Mouse (Mus musculus) hindbrain, embryonic 10.5 days (tissue): ENCODE measurements around the gene Smim23. TPM values are rescaled to one million over a fixed set of nuclear protein-coding genes. Genes with fewer than 3 reads are reported as not detected.

ENCODE experiments used
- DNase-seq: peaks from one replicate; pipeline ENCODE4 v3.0.0-alpha.2; 2017; ENCODE audit warnings: low spot score
- H3K27ac ChIP-seq: fragments of 300-500 bp; sonication (generic); 2 replicates; pipeline ENCODE4 v1.5.1; 2016; ENCODE audit warnings: mild to moderate bottlenecking, moderate library complexity
- H3K27me3 ChIP-seq: fragments of 300-500 bp; sonication (generic); 2 replicates; pipeline ENCODE4 v1.6.1; 2016; ENCODE audit warnings: mild to moderate bottlenecking; ENCODE audit not compliant: poor library complexity, insufficient read depth, severe bottlenecking
- H3K36me3 ChIP-seq: fragments of 300-500 bp; sonication (generic); 2 replicates; pipeline ENCODE4 v1.6.1; 2016; ENCODE audit warnings: mild to moderate bottlenecking, moderate library complexity
- H3K4me1 ChIP-seq: fragments of 300-500 bp; sonication (generic); replicated peaks from 2 replicates; pipeline ENCODE4 v1.6.1; 2016; ENCODE audit warnings: mild to moderate bottlenecking
- H3K4me3 ChIP-seq: fragments of 300-500 bp; sonication (generic); 2 replicates; pipeline ENCODE4 v1.5.1; 2016; ENCODE audit warnings: mild to moderate bottlenecking, moderate library complexity
- H3K9me3 ChIP-seq: fragments of 300-500 bp; sonication (generic); 2 replicates; pipeline ENCODE4 v1.6.1; 2016; ENCODE audit warnings: mild to moderate bottlenecking, moderate library complexity
- WGBS: fragments of 180-500 bp; shearing (Covaris S2); methylation state at CpG from one replicate; pipeline ENCODE4 v1.1.7; 2016; 5-methylcytosine and 5-hydroxymethylcytosine counted together
- polyA plus RNA-seq: library from polyadenylated mRNA; unstranded; fragments of >200 nt; fragmentation: Nextera tagmentation; extraction: Ambion mirVana; gene quantifications from 2 replicates; pipeline ENCODE4 v1.2.1, GENCODE M21; 2016

The Smim23 gene
- not detected in 2 replicates for polyA plus RNA-seq

DNA sequence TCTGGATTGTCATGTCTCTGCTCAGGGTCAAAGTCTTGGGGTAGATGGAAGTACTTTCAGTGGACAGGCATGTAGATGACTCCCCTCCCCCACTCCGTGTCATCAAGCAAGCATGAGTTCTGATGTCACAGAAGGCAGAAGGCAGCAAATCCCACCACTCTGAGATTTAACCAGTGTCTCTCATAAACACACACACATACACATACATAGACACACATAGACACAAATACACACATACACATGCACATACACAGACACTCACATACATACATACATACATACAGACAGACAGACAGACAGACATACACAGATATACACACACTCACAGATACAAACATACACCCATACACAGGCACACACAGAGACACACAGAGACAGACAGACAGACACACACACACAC lies at the start of gene Smim23:
Gene Smim23 (minus strand): TSS at position 101 of the 400 bp plus-strand sequence.
- WGBS: 87% methylated on average over 1 of the region's 1 CpGs
- no peak for DNase-seq
- Histone ChIP-seq H3K4me3 (no peak within 1 kb of the TSS), H3K27me3 (no peaks in the 10 kb centered on the region), H3K27ac (no peak within 1 kb of the TSS), H3K9me3 (no peaks in the 10 kb centered on the region), H3K36me3 (no peaks in the 10 kb centered on the region), H3K4me1 (no peaks in the 10 kb centered on the region)

DNA sequence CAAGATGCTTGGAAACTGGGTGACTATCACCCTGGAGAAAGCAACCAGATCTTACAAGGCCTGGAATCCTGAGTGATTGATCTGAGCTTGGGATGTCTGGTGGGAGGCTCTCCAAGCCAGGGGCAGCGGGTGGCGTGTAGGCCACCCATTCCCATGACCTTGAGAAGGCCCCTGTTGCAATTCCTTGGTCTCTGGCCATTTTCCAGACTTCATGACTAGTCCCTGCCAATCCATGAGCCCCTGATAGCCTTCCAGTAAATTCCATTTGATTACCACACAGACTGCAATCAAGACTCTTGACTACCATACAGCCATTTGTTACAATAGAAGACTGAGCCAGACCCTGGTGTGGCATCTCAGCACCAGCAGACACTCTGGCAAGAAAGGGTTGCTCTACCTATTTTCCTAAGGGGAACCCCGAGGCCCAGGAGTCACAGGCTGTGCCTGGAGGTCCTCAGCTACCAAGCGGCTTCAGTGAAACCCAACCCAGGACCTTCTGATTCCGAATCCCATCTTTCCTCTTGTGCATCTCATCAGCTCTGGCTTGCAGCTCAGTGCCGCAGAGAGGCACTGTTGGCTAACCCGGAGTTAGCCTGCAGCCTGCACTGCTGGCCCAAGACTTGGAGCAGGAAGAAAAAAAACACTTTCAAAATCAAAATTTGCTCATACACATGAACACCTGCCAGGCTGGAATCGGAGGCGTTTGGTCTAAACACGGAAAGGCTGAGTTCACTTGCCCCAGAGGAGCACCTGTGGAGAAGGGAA lies 44.4 kb upstream of the Smim23 start:
- H3K27me3 ChIP-seq: no peaks in the 10 kb centered on the region
- H3K4me1 ChIP-seq: peaks cover 15% of the 10 kb centered on the region
- H3K27ac ChIP-seq: no peak overlapping the region
- WGBS: 86% methylated on average over 10 of the region's 10 CpGs
- H3K9me3 ChIP-seq: 0 out of 2 replicates have a peak, but pooled peaks cover 9% of the 10 kb centered on the region
- H3K36me3 ChIP-seq: no peaks in the 10 kb centered on the region
- no peak for DNase-seq
- H3K4me3 ChIP-seq: no peak overlapping the region

DNA sequence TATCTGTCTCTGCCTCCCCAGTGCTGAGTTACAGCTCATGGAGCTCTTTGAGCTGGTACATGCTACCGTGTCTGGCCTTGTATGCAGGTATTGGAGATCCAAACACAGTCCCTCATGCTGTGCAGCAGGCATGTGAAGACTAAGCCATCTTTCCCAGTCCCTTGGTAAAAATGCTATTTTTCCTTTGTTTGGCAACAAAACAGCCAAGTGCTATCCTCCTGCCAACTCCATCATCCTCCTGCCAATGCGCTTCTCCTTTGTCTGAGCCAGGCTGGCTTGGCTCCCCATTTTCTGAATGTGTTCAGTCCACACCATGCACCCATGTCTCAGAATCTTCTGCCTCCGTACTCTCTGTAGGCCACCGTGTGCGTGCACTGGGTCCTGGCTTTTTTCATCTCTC lies 40.2 kb upstream of the Smim23 start:
- Histone ChIP-seq H3K27ac (no peak overlapping the region), H3K27me3 (no peaks in the 10 kb centered on the region), H3K9me3 (no peaks in the 10 kb centered on the region), H3K36me3 (no peaks in the 10 kb centered on the region), H3K4me1 (peaks cover 17% of the 10 kb centered on the region), H3K4me3 (no peak overlapping the region)
- 90% methylated on average over 5 of the region's 5 CpGs for WGBS
- DNase-seq: no peak

DNA sequence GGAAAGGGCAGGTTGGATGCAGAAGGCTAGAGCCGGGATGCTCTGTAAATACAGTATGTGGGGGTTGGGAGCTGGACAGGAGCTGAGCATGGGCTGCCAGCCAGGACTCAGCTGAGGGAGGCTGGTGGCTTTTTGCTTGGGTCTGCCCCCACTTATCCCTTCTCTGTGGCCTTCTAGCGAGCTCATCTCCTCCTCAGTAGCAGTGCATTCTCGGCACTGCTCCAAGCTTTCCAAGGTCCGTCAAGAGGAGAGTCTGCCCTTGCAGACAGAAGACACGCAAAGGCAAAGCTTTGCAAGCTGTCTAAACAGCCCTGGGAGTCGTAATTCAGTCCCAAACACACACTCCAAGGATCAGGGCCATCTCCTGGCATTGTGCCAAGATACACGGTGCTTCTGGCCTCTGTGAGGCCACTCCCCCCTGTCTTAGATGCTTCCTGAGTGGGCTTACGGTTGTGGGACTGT lies 33.0 kb upstream of the Smim23 start:
- H3K9me3 ChIP-seq: no peaks in the 10 kb centered on the region
- H3K27me3 ChIP-seq: no peaks in the 10 kb centered on the region
- WGBS: 52% methylated on average over 8 of the region's 8 CpGs
- H3K4me1 ChIP-seq: peaks cover 5% of the 10 kb centered on the region
- H3K27ac ChIP-seq: no peak overlapping the region
- H3K36me3 ChIP-seq: no peaks in the 10 kb centered on the region
- H3K4me3 ChIP-seq: no peak overlapping the region
- DNase-seq: no peak

- DNase-seq: peak; percentile 16
- Histone ChIP-seq H3K27me3 (no peaks in the 10 kb centered on the region), H3K36me3 (no peaks in the 10 kb centered on the region), H3K27ac (no peak overlapping the region), H3K4me1 (peaks cover 14% of the 10 kb centered on the region), H3K4me3 (no peak overlapping the region), H3K9me3 (no peaks in the 10 kb centered on the region)
- 76% methylated on average over 20 of the region's 20 CpGs for WGBS
These were observed 22.3 kb upstream of the Smim23 start for GRCm38 (mm10) chr11:32846682-32847222.

DNA sequence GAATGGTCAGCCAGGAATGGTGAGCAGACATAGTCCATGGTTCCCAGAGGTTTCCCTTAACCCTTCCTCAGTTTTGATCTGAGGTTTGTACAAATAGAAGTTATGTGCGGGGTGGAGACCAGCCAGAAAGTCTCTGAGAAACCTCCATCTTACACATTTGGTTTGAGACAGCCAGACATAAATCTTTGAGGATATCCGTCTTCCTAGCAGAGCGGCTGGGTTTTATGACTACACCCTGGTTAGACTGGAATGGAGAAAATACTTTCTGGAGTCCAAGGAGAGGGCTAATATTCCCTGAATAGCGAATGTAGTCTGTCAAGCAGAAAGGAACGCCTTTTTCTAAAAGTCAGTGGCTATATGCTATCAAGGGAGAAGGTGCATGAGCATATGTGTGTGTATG lies 16.8 kb upstream of the Smim23 start:
- H3K4me3 ChIP-seq: no peak overlapping the region
- WGBS: 89% methylated on average over 5 of the region's 5 CpGs
- no peaks in the 10 kb centered on the region for H3K36me3 ChIP-seq
- H3K4me1 ChIP-seq: 0 out of 2 replicates have a peak, but pooled peaks cover 3% of the 10 kb centered on the region
- H3K27me3 ChIP-seq: no peaks in the 10 kb centered on the region
- DNase-seq: no peak
- H3K9me3 ChIP-seq: no peaks in the 10 kb centered on the region
- no peak overlapping the region for H3K27ac ChIP-seq

GRCm38 (mm10) chr11:32840256-32840655 lies 15.9 kb upstream of the Smim23 start:
- Histone ChIP-seq H3K4me3 (no peak overlapping the region), H3K27ac (no peak overlapping the region), H3K36me3 (no peaks in the 10 kb centered on the region), H3K9me3 (no peaks in the 10 kb centered on the region), H3K4me1 (peaks cover 4% of the 10 kb centered on the region), H3K27me3 (no peaks in the 10 kb centered on the region)
- no peak for DNase-seq
- 83% methylated on average over 9 of the region's 9 CpGs for WGBS

GRCm38 (mm10) chr11:32835022-32835421 lies 10.6 kb upstream of the Smim23 start:
- Histone ChIP-seq H3K4me1 (peaks cover 14% of the 10 kb centered on the region), H3K4me3 (no peak overlapping the region), H3K27me3 (no peaks in the 10 kb centered on the region), H3K9me3 (no peaks in the 10 kb centered on the region), H3K36me3 (no peaks in the 10 kb centered on the region), H3K27ac (no peak overlapping the region)
- WGBS: 23% methylated on average over 8 of the region's 8 CpGs
- no peak for DNase-seq

DNA sequence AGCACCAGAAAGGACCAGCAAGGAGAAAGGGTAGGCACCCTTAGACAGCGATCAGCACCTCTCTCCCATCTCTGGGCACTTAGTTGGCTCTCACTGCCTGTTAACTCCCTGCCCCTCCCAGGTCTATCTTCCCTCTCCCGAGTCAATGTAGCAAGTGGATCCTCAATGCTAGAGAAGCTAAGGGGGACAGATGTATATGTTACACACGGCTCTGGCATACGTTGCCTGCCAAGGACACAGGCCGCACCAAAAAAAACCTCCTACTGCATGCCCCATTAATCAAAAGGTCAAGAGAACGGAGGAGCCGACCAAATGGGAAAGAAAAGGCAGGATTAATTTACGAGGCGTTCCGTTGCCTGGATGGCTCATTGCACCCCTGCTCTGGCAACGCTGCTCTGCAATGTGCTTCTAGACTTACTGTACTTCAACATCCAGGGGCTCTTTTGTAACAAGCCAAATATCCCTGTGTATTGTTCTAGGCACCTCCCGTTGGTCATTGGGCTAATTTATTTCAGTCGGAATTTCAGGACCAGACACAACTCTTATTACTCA lies 10.0 kb upstream of the Smim23 start:
- H3K4me3 ChIP-seq: no peak overlapping the region
- DNase-seq: no peak
- 43% methylated on average over 13 of the region's 13 CpGs for WGBS
- H3K27ac ChIP-seq: no peak overlapping the region
- no peaks in the 10 kb centered on the region for H3K36me3 ChIP-seq
- H3K4me1 ChIP-seq: peaks cover 14% of the 10 kb centered on the region
- H3K9me3 ChIP-seq: no peaks in the 10 kb centered on the region
- no peaks in the 10 kb centered on the region for H3K27me3 ChIP-seq

DNA sequence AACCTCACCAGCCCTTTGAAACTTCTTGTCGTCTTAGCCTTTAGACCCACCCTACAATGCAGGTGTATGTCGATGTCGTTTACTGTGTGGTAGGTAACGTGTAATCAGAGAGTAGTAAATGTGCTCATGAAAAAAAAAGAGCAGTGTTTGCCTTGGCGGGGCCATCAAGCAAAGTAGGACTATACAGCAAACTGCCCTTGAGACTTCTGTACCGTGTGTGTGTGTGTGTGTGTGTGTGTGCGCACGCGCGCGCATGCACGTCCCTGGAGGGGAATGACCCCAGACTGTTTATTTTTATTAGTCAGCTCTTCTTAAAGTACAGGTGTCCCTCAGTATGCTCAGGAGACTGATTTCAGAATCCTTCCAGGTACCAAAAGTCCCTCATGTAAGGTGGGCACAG lies 6.8 kb downstream of the Smim23 start:
- Histone ChIP-seq H3K4me1 (no peaks in the 10 kb centered on the region), H3K4me3 (no peak overlapping the region), H3K36me3 (no peaks in the 10 kb centered on the region), H3K27me3 (no peaks in the 10 kb centered on the region), H3K9me3 (no peaks in the 10 kb centered on the region), H3K27ac (no peak overlapping the region)
- DNase-seq: no peak
- WGBS: 92% methylated on average over 12 of the region's 12 CpGs

DNA sequence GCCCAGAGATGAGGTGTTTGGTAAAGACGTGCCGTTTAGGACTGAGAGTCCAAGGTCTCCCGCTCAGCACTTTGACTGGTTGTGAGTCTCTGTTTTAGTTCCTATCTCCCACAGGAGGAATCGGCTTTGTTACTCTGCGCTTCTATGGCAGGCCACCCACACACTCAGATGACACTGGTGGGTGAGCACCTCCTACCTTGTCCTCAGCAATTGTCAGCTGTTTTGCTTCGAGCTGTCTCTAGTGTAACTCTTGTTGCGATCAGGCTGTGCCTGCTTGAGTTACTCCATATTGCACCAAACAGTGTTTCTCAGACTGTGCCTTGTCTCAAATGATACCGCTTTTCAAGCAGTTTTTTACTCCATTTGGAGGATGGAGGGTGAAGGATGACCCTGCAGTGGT lies 10.1 kb downstream of the Smim23 start:
- no peak overlapping the region for H3K4me3 ChIP-seq
- no peaks in the 10 kb centered on the region for H3K9me3 ChIP-seq
- H3K36me3 ChIP-seq: no peaks in the 10 kb centered on the region
- H3K4me1 ChIP-seq: peaks cover 4% of the 10 kb centered on the region; the same call in 1 of the 2 replicates
- H3K27me3 ChIP-seq: no peaks in the 10 kb centered on the region
- no peak overlapping the region for H3K27ac ChIP-seq
- no peak for DNase-seq
- 85% methylated on average over 8 of the region's 8 CpGs for WGBS

GRCm38 (mm10) chr11:32809091-32809490 lies 15.3 kb downstream of the Smim23 start:
- no peak overlapping the region for H3K27ac ChIP-seq
- 80% methylated on average over 1 of the region's 1 CpGs for WGBS
- peaks cover 4% of the 10 kb centered on the region; the same call in 1 of the 2 replicates for H3K4me1 ChIP-seq
- H3K9me3 ChIP-seq: no peaks in the 10 kb centered on the region
- no peaks in the 10 kb centered on the region for H3K27me3 ChIP-seq
- no peak overlapping the region for H3K4me3 ChIP-seq
- no peak for DNase-seq
- H3K36me3 ChIP-seq: no peaks in the 10 kb centered on the region

DNA sequence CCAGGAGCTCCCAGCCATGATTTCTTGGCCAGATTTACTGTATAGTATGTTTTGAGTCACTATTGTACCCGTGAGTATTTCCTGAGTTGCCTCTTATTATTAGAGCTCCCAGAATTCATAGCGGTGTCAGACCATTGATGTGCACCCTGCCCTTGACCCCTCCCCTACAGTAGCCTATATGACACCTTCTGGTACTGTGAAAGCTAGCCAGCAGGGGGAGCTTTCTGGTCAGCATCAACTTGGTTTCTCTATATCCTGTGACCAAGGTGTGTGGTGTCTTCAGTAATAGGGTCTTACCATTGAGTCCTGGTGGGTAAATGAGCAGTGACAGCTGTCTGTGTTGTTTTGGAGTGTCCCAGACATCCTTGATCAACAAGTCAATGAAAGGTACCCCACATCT lies 18.4 kb downstream of the Smim23 start:
- H3K36me3 ChIP-seq: no peaks in the 10 kb centered on the region
- H3K27me3 ChIP-seq: no peaks in the 10 kb centered on the region
- H3K27ac ChIP-seq: no peak overlapping the region
- no peak overlapping the region for H3K4me3 ChIP-seq
- DNase-seq: peak; percentile 55
- H3K9me3 ChIP-seq: no peaks in the 10 kb centered on the region
- peaks cover 7% of the 10 kb centered on the region; the same call in 1 of the 2 replicates for H3K4me1 ChIP-seq
- 23% methylated on average over 2 of the region's 2 CpGs for WGBS
